Mouse (Mus musculus): ENCODE data around the gene Slc4a2. TPM values are rescaled to one million over a fixed set of nuclear protein-coding genes. Genes with fewer than 3 reads are reported as not detected.
A peak's percentile ranks its signal among the peaks of the same experiment; 100 is the strongest.

Gene Slc4a2
- polyA plus RNA-seq, 1 experiment from 2014 or later: 16.2 TPM

- WGBS (ENCODE audit: insufficient replicate concordance): 73% methylated on average over 8 of the region's 8 CpGs
- H3K27me3 ChIP-seq (replicated peaks): no peaks in the 10 kb centered on the region
- H3K9ac ChIP-seq: no peak overlapping the region
- H3K36me3 ChIP-seq: peaks cover 87% of the 10 kb centered on the region
- H3K27ac ChIP-seq: no peak overlapping the region
- H3K9me3 ChIP-seq (replicated peaks): no peaks in the 10 kb centered on the region
- H3K4me2 ChIP-seq: no peak overlapping the region
- no peak overlapping the region for H3K4me3 ChIP-seq
- ATAC-seq: no peak
- H3K4me1 ChIP-seq: no peaks in the 10 kb centered on the region
Measured at GRCm38 (mm10) chr5:24433993-24434392, 10.4 kb downstream of the Slc4a2 start.

GRCm38 (mm10) chr5:24441187-24441586 is 17.6 kb downstream of the Slc4a2 start:
- H3K36me3 ChIP-seq: peaks cover 68% of the 10 kb centered on the region
- no peak overlapping the region for H3K9ac ChIP-seq
- H3K9me3 ChIP-seq (replicated peaks): no peaks in the 10 kb centered on the region
- H3K27me3 ChIP-seq (replicated peaks): no peaks in the 10 kb centered on the region
- no peak overlapping the region for H3K4me3 ChIP-seq
- 89% methylated on average over 8 of the region's 8 CpGs for WGBS (ENCODE audit: insufficient replicate concordance)
- no peak overlapping the region for H3K4me2 ChIP-seq
- peaks cover 28% of the 10 kb centered on the region for H3K4me1 ChIP-seq
- ATAC-seq: no peak
- no peak overlapping the region for H3K27ac ChIP-seq

GRCm38 (mm10) chr5:24442029-24442428 is 18.4 kb downstream of the Slc4a2 start:
- Histone ChIP-seq H3K9me3 (replicated peaks) (no peaks in the 10 kb centered on the region), H3K27me3 (replicated peaks) (no peaks in the 10 kb centered on the region), H3K9ac (no peak overlapping the region), H3K4me2 (no peak overlapping the region), H3K4me1 (peaks cover 36% of the 10 kb centered on the region), H3K4me3 (no peak overlapping the region), H3K27ac (no peak overlapping the region), H3K36me3 (peaks cover 60% of the 10 kb centered on the region)
- no peak for ATAC-seq
- WGBS (ENCODE audit: insufficient replicate concordance): 86% methylated on average over 9 of the region's 9 CpGs

- Histone ChIP-seq H3K27me3 (replicated peaks) (no peaks in the 10 kb centered on the region), H3K9me3 (replicated peaks) (no peaks in the 10 kb centered on the region), H3K4me1 (peaks cover 48% of the 10 kb centered on the region), H3K9ac (no peak overlapping the region), H3K4me3 (0 out of 2 replicates have a peak overlapping the region, but pooled peaks have one; percentile 89), H3K27ac (0 out of 2 replicates have a peak overlapping the region, but pooled peaks have one; percentile 5), H3K4me2 (no peak overlapping the region), H3K36me3 (peaks cover 57% of the 10 kb centered on the region)
- WGBS (ENCODE audit: insufficient replicate concordance): 88% methylated on average over 7 of the region's 7 CpGs
- ATAC-seq: no peak
Measured at GRCm38 (mm10) chr5:24443204-24443603, 19.6 kb downstream of the Slc4a2 start.

GRCm38 (mm10) chr5:24443927-24444326 is 20.3 kb downstream of the Slc4a2 start:
- WGBS (ENCODE audit: insufficient replicate concordance): 76% methylated on average over 12 of the region's 12 CpGs
- Histone ChIP-seq H3K9me3 (replicated peaks) (no peaks in the 10 kb centered on the region), H3K36me3 (peaks cover 51% of the 10 kb centered on the region), H3K27me3 (replicated peaks) (no peaks in the 10 kb centered on the region), H3K9ac (peak overlapping the region; percentile 95), H3K4me1 (peaks cover 50% of the 10 kb centered on the region), H3K27ac (no peak overlapping the region; the same call in 1 of the 2 replicates), H3K4me3 (peak overlapping the region; percentile 89), H3K4me2 (peak overlapping the region; percentile 97)
- no peak for ATAC-seq

- Histone ChIP-seq H3K9ac (peak within 1 kb of the TSS; percentile 95), H3K4me1 (peaks cover 50% of the 10 kb centered on the region), H3K27me3 (replicated peaks) (no peaks in the 10 kb centered on the region), H3K36me3 (peaks cover 42% of the 10 kb centered on the region), H3K4me2 (peak within 1 kb of the TSS; percentile 97), H3K9me3 (replicated peaks) (no peaks in the 10 kb centered on the region), H3K4me3 (peak within 1 kb of the TSS; percentile 89), H3K27ac (peak within 1 kb of the TSS; percentile 91)
- WGBS (ENCODE audit: insufficient replicate concordance): under 1% methylated on average over 60 of the region's 60 CpGs
- peak; percentile 85 for ATAC-seq
Measured at GRCm38 (mm10) chr5:24444746-24445427, 21.2 kb downstream of the Slc4a2 start, which contains the start of gene Fastk. Fastk (minus strand) TSS chr5:24445287.

- Histone ChIP-seq H3K9ac (peak overlapping the region; percentile 95), H3K27me3 (replicated peaks) (no peaks in the 10 kb centered on the region), H3K4me1 (peaks cover 52% of the 10 kb centered on the region), H3K27ac (peak overlapping the region; percentile 91), H3K4me2 (peak overlapping the region; percentile 97), H3K36me3 (peaks cover 35% of the 10 kb centered on the region), H3K4me3 (peak overlapping the region; percentile 89), H3K9me3 (replicated peaks) (no peaks in the 10 kb centered on the region)
- ATAC-seq: no peak
- WGBS (ENCODE audit: insufficient replicate concordance): 56% methylated on average over 20 of the region's 20 CpGs
Measured at GRCm38 (mm10) chr5:24445428-24446080, 21.9 kb downstream of the Slc4a2 start.

GRCm38 (mm10) chr5:24446630-24447029 is 23.0 kb downstream of the Slc4a2 start:
- H3K4me3 ChIP-seq: no peak overlapping the region
- H3K36me3 ChIP-seq: peaks cover 24% of the 10 kb centered on the region
- H3K4me2 ChIP-seq: peak overlapping the region; percentile 90
- H3K27me3 ChIP-seq (replicated peaks): no peaks in the 10 kb centered on the region
- no peaks in the 10 kb centered on the region for H3K9me3 ChIP-seq (replicated peaks)
- WGBS (ENCODE audit: insufficient replicate concordance): 90% methylated on average over 7 of the region's 7 CpGs
- peak overlapping the region; percentile 91 for H3K27ac ChIP-seq
- ATAC-seq: no peak
- no peak overlapping the region for H3K9ac ChIP-seq
- peaks cover 61% of the 10 kb centered on the region for H3K4me1 ChIP-seq

GRCm38 (mm10) chr5:24447624-24448298 is 24.1 kb downstream of the Slc4a2 start, which contains the start of gene Tmub1:
Tmub1 (minus strand) TSS chr5:24447854.
- WGBS (ENCODE audit: insufficient replicate concordance): 3% methylated on average over 34 of the region's 34 CpGs

GRCm38 (mm10) chr5:24451264-24452029 is 27.8 kb downstream of the Slc4a2 start:
- Histone ChIP-seq H3K4me2 (peak overlapping the region; percentile 99), H3K27ac (peak overlapping the region; percentile 98), H3K4me3 (peak overlapping the region; percentile 85), H3K4me1 (peaks cover 72% of the 10 kb centered on the region), H3K36me3 (peaks cover 16% of the 10 kb centered on the region), H3K27me3 (replicated peaks) (no peaks in the 10 kb centered on the region), H3K9ac (peak overlapping the region; percentile 95), H3K9me3 (replicated peaks) (no peaks in the 10 kb centered on the region)
- ATAC-seq: peak; percentile 78
- WGBS (ENCODE audit: insufficient replicate concordance): 1% methylated on average over 65 of the region's 66 CpGs

More at GRCm38 (mm10) chr5:24447624-24448298, 24.1 kb downstream of the Slc4a2 start, which contains the start of gene Tmub1:
- Histone ChIP-seq H3K4me3 (peak within 1 kb of the TSS; percentile 66), H3K4me1 (peaks cover 65% of the 10 kb centered on the region), H3K4me2 (peak within 1 kb of the TSS; percentile 90), H3K27ac (peak within 1 kb of the TSS; percentile 91), H3K36me3 (peaks cover 13% of the 10 kb centered on the region), H3K9ac (peak within 1 kb of the TSS; percentile 65), H3K27me3 (replicated peaks) (no peaks in the 10 kb centered on the region), H3K9me3 (replicated peaks) (no peaks in the 10 kb centered on the region)
- peak; percentile 70 for ATAC-seq

- peak within 1 kb of the TSS; percentile 98 for H3K27ac ChIP-seq
- WGBS (ENCODE audit: insufficient replicate concordance): under 1% methylated on average over 55 of the region's 85 CpGs
- H3K4me2 ChIP-seq: peak within 1 kb of the TSS; percentile 99
- peaks cover 69% of the 10 kb centered on the region for H3K4me1 ChIP-seq
- peak within 1 kb of the TSS; percentile 95 for H3K9ac ChIP-seq
- no peaks in the 10 kb centered on the region for H3K9me3 ChIP-seq (replicated peaks)
- H3K36me3 ChIP-seq: peaks cover 20% of the 10 kb centered on the region
- peak within 1 kb of the TSS; percentile 85 for H3K4me3 ChIP-seq
- no peaks in the 10 kb centered on the region for H3K27me3 ChIP-seq (replicated peaks)
- no peak; the same call in 1 of the 2 replicates for ATAC-seq
Measured at GRCm38 (mm10) chr5:24452030-24452690, 28.5 kb downstream of the Slc4a2 start, which contains the start of gene Agap3. Agap3 (plus strand) TSS chr5:24452177.

Data from liver, embryonic 12.5 days (tissue).